Mouse (Mus musculus) brain, embryonic 14.5 days (tissue): ENCODE results near the gene Htr2c.

Source experiments
- CTCF ChIP-seq: fragments of 200-500 bp; IDR thresholded peaks from 2 replicates; pipeline ENCODE4 v1.5.1; 2012; ENCODE audit warnings: inconsistent platforms, mild to moderate bottlenecking, moderate library complexity, borderline replicate concordance; ENCODE audit not compliant: insufficient read depth, insufficient read length; ENCODE audit errors: extremely low read depth
- POLR2A ChIP-seq: fragments of 200-500 bp; IDR thresholded peaks from 2 replicates; pipeline ENCODE4 v1.6.1; 2012; ENCODE audit warnings: mild to moderate bottlenecking, inconsistent platforms, borderline replicate concordance; ENCODE audit not compliant: poor library complexity, insufficient read depth, insufficient read length, severe bottlenecking; ENCODE audit errors: extremely low read depth

- TF ChIP-seq POLR2A (no peak), CTCF (no peak)
These were observed 252.9 kb downstream of the Htr2c start for GRCm38 (mm10) chrX:147215251-147215650.
